Mouse (Mus musculus): ENCODE measurements around the gene Gm21093. TPM values are rescaled to one million over a fixed set of nuclear protein-coding genes. Genes with fewer than 3 reads are reported as not detected.

Gm21093 gene
- 0.08 TPM in 1 of 2 replicates, not detected in the other for polyA plus RNA-seq (2012; rRNA removed; ENCODE audit: low replicate concordance)

DNA sequence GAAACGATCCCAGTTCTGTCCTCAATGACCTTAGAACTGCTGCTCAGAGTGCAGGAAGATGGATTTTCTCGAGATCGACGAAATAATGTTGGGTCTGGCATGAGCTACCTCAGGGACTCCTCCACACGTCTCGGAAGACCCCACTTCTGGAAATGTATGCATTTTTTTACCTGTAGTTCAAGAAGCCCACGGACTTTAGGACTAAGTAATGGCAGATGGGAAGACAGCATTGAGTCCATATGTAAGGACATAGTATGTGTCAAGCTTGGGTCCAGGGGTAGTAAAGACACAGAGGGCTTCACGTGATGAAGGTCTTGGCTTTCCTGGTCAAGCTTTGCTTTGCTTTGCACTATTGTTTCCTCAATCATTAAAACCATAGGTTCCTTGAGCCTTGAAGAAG lies at the start of gene Gm21093:
Gene Gm21093 (minus strand): TSS at position 101 of the 400 bp plus-strand sequence.

Other genes starting within 250 kb of the Gm21093 start
- gene Gm21541, start 131.1 kb downstream of the Gm21093 start, polyA plus RNA-seq (2012; rRNA removed; ENCODE audit: low replicate concordance): 6.3 and 8.0 TPM in 2 replicates
- 1.9 and 4.2 TPM in 2 replicates for gene Gm20878, start 93.2 kb downstream of the Gm21093 start, polyA plus RNA-seq (2012; rRNA removed; ENCODE audit: low replicate concordance)
- 0.13 and 0.56 TPM in 2 replicates for gene Fam205a4, start 68.7 kb downstream of the Gm21093 start, polyA plus RNA-seq (2012; rRNA removed; ENCODE audit: low replicate concordance)
- gene Gm3893, start 56.5 kb upstream of the Gm21093 start, polyA plus RNA-seq (2012; rRNA removed; ENCODE audit: low replicate concordance): not detected in 2 replicates
- gene Gm13304, start 80.1 kb upstream of the Gm21093 start, polyA plus RNA-seq (2012; rRNA removed; ENCODE audit: low replicate concordance): not detected in 2 replicates
- 12.2 TPM in 1 of 2 replicates, not detected in the other for gene Gm13306, start 118.7 kb upstream of the Gm21093 start, polyA plus RNA-seq (2012; rRNA removed; ENCODE audit: low replicate concordance)
- 0.80 TPM in 1 of 2 replicates, not detected in the other for gene Gm13305, start 133.9 kb upstream of the Gm21093 start, polyA plus RNA-seq (2012; rRNA removed; ENCODE audit: low replicate concordance)
- not detected in 2 replicates for gene Gm10600, start 205.9 kb upstream of the Gm21093 start, polyA plus RNA-seq (2012; rRNA removed; ENCODE audit: low replicate concordance)
- gene Ccl21b, start 221.0 kb upstream of the Gm21093 start, polyA plus RNA-seq (2012; rRNA removed; ENCODE audit: low replicate concordance): 2.5 TPM in 1 of 2 replicates, not detected in the other

Measured in mammary gland, adult 2 months (tissue).